Mouse (Mus musculus): Measurements from ENCODE around the gene Scube3. TPM values are rescaled to one million over a fixed set of nuclear protein-coding genes. Genes with fewer than 3 reads are reported as not detected.

The Scube3 gene
- polyA plus RNA-seq (2016; fragmentation: Nextera tagmentation; extraction: Ambion mirVana) = 8.7 and 12.0 TPM in 2 replicates

DNA sequence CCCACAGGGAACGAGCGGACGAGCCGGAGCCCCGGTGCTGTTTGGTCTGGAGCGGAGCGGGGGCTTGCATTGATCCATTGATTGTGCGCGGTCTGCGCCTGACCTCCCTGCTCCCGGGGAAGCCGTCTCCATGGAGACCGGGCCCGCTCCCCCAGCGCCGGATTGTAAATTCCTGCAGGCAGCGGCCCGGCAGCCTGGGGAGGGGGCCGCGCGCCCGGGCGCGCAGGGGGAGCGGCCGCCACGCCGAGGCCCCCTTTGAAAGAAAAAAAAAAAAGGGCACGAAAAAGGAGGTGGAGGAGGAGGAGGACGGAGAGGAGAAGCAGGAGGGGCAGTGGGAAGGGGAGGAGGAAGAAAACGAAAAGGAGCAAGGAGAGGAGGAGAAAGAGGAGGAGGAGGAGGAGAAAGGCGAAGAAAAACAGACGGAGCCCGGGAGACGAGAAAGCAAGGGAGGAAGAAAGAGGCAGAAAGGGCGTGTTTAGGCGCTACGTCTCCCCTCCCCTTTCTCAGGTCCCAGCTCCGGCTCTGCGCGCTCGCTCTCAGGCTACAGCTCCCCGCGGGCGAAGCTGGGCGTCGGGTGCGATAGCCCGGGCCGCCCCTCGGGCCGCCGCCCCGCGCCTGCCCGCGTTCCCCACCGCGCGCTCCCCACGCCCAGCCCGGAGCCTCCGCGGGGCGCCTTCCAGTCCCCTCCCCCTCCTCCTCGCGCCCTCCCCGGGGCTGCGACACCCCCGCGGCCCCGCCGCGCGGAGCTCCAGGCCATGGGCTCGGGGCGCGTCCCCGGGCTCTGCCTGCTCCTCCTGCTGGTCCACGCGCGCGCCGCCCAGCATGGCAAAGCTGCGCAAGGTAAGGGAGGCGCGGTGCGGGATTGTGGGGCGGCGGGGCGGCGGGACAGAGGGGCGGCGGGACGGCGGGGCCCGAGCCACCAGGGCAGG, at the start of gene Scube3:
TSS of gene Scube3 (plus strand) at position 371 of the 929 bp plus-strand sequence.
- Histone ChIP-seq H3K4me1 (replicated peaks) (peaks cover 70% of the 10 kb centered on the region), H3K36me3 (no peaks in the 10 kb centered on the region), H3K27ac (peak within 1 kb of the TSS; percentile 96), H3K4me2 (peak within 1 kb of the TSS; percentile 89), H3K4me3 (replicated peaks) (peak within 1 kb of the TSS; percentile 83), H3K27me3 (peaks cover 35% of the 10 kb centered on the region; the same call in 1 of the 2 replicates), H3K9me3 (no peaks in the 10 kb centered on the region), H3K9ac (replicated peaks) (peak within 1 kb of the TSS; percentile 91)
- under 1% methylated on average over 81 of the region's 97 CpGs for WGBS
- ATAC-seq (ENCODE audit: insufficient number of reproducible peaks, insufficient read depth, low FRiP score, low TSS enrichment, low read depth) = 0 out of 2 replicates have a peak, but pooled peaks have one; percentile 22

DNA sequence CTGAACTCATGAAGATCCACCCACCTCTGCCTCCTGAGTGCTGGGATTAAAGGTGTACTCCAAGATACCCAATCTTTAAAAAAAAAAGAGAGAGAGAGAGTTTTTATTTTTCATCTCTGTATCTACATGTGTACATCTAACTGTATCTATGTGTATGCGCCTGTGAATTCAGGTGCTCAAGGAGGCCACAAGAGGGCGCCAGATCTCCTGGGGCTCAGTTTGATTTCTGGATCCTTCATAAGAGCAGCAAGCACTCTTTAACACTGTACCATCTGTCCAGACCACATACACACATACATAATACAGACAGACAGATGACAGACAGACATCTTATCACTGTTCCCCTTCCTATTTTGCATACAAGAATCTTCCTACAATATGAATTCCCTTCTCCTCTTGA, 49.6 kb upstream of the Scube3 start:
- no peak overlapping the region for H3K27ac ChIP-seq
- H3K9me3 ChIP-seq = peaks cover 10% of the 10 kb centered on the region; the same call in 1 of the 2 replicates
- no peaks in the 10 kb centered on the region for H3K36me3 ChIP-seq
- H3K4me2 ChIP-seq = no peak overlapping the region
- H3K4me3 ChIP-seq (replicated peaks) = no peak overlapping the region
- no peaks in the 10 kb centered on the region for H3K27me3 ChIP-seq
- no peak overlapping the region for H3K9ac ChIP-seq (replicated peaks)
- 94% methylated on average over 2 of the region's 2 CpGs for WGBS
- no peak for ATAC-seq (ENCODE audit: insufficient number of reproducible peaks, insufficient read depth, low FRiP score, low TSS enrichment, low read depth)
- peaks cover 14% of the 10 kb centered on the region for H3K4me1 ChIP-seq (replicated peaks)

DNA sequence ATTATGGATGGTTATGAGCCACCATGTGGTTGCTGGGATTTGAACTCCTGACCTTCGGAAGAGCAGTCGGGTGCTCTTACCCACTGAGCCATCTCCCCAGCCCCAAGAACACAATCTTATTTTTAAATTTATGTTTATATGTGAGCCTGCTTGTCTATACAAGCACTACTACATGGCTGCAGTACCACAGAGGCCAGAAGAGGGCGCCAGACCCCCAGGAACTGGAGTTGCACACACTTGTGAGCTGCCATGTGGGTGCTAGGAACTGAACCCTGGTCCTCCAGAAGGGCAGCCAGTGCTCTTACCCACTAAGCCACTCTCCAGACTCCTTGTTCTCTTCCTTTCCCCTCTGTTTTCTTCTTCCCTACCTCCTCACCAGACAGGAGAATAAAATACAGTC, 48.1 kb upstream of the Scube3 start:
- WGBS = 87% methylated on average over 3 of the region's 3 CpGs
- Histone ChIP-seq H3K9me3 (peaks cover 10% of the 10 kb centered on the region; the same call in 1 of the 2 replicates), H3K4me3 (replicated peaks) (no peak overlapping the region), H3K27me3 (0 out of 2 replicates have a peak, but pooled peaks cover 3% of the 10 kb centered on the region), H3K9ac (replicated peaks) (no peak overlapping the region), H3K36me3 (no peaks in the 10 kb centered on the region), H3K4me1 (replicated peaks) (peaks cover 22% of the 10 kb centered on the region), H3K27ac (no peak overlapping the region), H3K4me2 (no peak overlapping the region)
- ATAC-seq (ENCODE audit: insufficient number of reproducible peaks, insufficient read depth, low FRiP score, low TSS enrichment, low read depth) = no peak

DNA sequence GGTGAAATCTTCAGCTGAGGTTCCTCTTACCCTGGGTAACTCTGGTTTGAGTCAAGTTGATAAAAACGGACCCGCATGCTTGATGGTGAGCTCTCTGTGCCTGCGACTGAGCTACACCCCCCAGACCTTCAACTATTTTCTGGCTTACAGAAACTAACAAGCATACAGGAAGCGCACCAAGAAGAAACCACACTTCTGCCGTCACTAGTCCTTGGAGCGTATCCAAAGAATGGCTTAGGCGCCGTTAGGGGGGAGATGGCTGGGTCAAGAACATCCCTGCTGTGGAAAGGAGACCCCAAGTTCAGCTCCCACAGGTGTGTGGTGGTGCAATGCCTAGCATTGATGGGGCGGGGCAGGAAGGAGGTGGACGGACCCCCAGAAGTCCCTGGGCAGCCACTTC, 45.5 kb upstream of the Scube3 start:
- no peak overlapping the region for H3K4me3 ChIP-seq (replicated peaks)
- peaks cover 16% of the 10 kb centered on the region; the same call in 1 of the 2 replicates for H3K9me3 ChIP-seq
- H3K4me2 ChIP-seq = no peak overlapping the region
- no peak overlapping the region for H3K9ac ChIP-seq (replicated peaks)
- H3K27me3 ChIP-seq = 0 out of 2 replicates have a peak, but pooled peaks cover 3% of the 10 kb centered on the region
- 84% methylated on average over 10 of the region's 10 CpGs for WGBS
- H3K36me3 ChIP-seq = no peaks in the 10 kb centered on the region
- peaks cover 34% of the 10 kb centered on the region for H3K4me1 ChIP-seq (replicated peaks)
- no peak for ATAC-seq (ENCODE audit: insufficient number of reproducible peaks, insufficient read depth, low FRiP score, low TSS enrichment, low read depth)
- H3K27ac ChIP-seq = no peak overlapping the region

DNA sequence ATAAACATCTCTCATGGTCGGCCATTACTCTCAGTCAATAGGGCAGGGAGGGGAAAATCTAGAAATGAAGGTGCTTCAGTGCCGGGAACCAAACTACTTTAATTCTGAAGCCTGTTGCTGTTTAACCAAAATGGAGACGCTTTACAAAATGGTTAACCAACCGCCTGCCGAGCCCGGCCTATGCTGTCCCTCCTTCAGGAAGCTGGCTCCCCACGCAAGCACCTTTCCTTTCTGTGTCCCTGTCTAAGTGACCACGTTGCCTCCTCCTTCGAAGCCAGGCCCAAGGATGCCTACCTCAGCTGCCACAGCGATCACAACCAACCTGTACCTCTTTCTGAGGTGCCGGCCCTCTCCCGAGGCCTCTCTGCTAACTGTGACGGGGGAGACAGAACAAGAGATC, 44.6 kb upstream of the Scube3 start:
- H3K4me3 ChIP-seq (replicated peaks) = no peak overlapping the region
- no peaks in the 10 kb centered on the region for H3K36me3 ChIP-seq
- peaks cover 43% of the 10 kb centered on the region for H3K4me1 ChIP-seq (replicated peaks)
- H3K4me2 ChIP-seq = no peak overlapping the region
- no peak overlapping the region for H3K27ac ChIP-seq
- no peak for ATAC-seq (ENCODE audit: insufficient number of reproducible peaks, insufficient read depth, low FRiP score, low TSS enrichment, low read depth)
- peaks cover 10% of the 10 kb centered on the region; the same call in 1 of the 2 replicates for H3K9me3 ChIP-seq
- no peak overlapping the region for H3K9ac ChIP-seq (replicated peaks)
- 0 out of 2 replicates have a peak, but pooled peaks cover 3% of the 10 kb centered on the region for H3K27me3 ChIP-seq
- 85% methylated on average over 13 of the region's 13 CpGs for WGBS

DNA sequence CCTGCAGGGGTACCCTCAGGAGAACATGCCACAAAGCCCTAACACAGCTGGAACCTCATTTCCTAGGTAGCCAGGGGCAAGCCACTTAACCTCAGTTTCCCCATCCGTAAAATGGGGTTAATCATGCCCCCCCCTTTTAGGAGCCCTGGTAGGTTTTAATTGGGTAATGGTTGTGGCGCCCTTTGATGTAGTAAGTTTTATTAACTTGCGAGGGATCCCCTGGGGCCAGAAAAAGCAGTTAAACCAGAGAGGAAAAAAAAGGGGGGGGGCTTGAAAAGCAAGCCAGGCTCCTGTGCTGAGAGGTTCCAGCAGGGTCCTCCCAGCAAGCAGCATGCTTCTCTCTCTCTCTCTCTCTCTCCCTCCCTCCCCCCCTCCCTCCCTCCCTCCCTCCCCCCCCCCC, 42.9 kb upstream of the Scube3 start:
- H3K4me2 ChIP-seq = peak overlapping the region; percentile 19; the same call in 1 of the 2 replicates
- 0 out of 2 replicates have a peak, but pooled peaks cover 3% of the 10 kb centered on the region for H3K27me3 ChIP-seq
- H3K4me3 ChIP-seq (replicated peaks) = no peak overlapping the region
- H3K9me3 ChIP-seq = peaks cover 5% of the 10 kb centered on the region; the same call in 1 of the 2 replicates
- no peaks in the 10 kb centered on the region for H3K36me3 ChIP-seq
- no peak for ATAC-seq (ENCODE audit: insufficient number of reproducible peaks, insufficient read depth, low FRiP score, low TSS enrichment, low read depth)
- H3K27ac ChIP-seq = 0 out of 2 replicates have a peak overlapping the region, but pooled peaks have one; percentile 17
- H3K4me1 ChIP-seq (replicated peaks) = peaks cover 46% of the 10 kb centered on the region
- WGBS = 11% methylated on average over 3 of the region's 3 CpGs
- no peak overlapping the region for H3K9ac ChIP-seq (replicated peaks)

DNA sequence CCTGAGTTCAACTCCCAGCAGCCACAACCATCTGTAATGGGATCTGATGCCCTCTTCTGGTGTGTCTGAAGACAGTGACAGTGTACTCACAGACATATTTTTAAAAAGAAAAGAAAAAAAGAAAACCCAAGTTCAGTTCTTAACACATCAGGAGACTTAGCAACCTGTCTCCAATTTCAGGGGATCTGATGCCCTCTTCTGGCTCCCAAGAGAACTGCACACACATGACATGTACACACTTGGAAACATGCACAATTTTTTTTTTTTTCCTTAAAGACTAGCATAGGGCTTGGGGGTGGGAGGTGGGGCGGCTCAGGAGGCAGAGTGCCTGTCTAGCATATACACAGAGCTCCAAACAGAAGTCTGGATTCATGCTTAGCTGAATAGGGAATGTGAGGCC, 41.3 kb upstream of the Scube3 start:
- Histone ChIP-seq H3K27me3 (0 out of 2 replicates have a peak, but pooled peaks cover 3% of the 10 kb centered on the region), H3K4me2 (no peak overlapping the region), H3K4me3 (replicated peaks) (no peak overlapping the region), H3K9me3 (peaks cover 5% of the 10 kb centered on the region; the same call in 1 of the 2 replicates), H3K9ac (replicated peaks) (no peak overlapping the region), H3K36me3 (no peaks in the 10 kb centered on the region), H3K4me1 (replicated peaks) (peaks cover 46% of the 10 kb centered on the region), H3K27ac (no peak overlapping the region)
- 77% methylated on average over 1 of the region's 1 CpGs for WGBS
- ATAC-seq (ENCODE audit: insufficient number of reproducible peaks, insufficient read depth, low FRiP score, low TSS enrichment, low read depth) = no peak

DNA sequence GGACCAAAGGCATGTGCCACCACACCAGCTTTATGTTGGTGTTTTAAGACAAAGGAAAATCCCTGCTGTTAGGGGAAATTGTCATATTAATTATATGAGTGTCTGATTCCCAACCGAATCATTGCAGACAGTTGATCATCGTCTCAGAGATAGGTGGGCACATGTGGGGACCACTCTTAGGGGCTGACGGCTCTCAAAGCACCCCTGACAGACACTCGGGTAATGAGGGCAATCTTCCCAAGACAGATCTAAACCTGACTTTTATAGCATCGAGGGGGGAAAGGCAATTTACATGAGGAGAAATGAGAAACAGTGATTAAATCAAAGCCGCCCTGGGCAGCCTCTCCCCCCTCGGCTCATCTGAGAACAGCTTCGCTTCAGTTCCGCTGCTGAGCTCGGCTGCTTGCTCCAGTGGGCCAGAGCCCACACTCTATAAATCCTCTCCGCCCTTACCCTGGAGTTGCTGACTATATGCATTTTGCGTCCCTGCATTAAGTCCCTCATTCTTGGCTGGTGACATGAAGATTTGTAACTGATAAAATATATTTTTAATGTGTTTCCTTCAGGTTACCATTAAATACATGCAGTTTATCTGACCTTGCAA, 40.6 kb upstream of the Scube3 start:
- 15% methylated on average over 12 of the region's 12 CpGs for WGBS
- peaks cover 45% of the 10 kb centered on the region for H3K4me1 ChIP-seq (replicated peaks)

DNA sequence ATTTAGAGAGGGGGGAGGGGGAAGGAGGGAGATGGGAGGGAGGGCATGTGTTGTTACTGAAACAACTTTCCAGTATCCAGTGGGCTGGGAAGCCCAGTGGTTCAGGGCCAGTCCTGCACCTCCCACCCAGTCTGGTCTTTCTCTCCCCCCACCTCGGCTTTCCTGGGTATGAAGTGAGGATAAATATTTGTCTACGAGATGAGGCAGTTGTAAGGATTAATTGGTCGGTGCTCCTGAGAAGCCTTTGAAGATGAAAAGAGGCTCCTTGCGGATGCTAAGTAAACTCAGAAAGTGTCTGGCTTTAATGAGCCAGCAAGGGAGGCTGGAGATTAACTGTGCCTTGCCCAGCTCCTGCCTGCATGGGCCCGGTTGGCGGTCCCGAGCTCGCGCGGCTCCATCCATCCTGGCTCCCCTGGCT, 40.0 kb upstream of the Scube3 start:
- Histone ChIP-seq H3K27me3 (0 out of 2 replicates have a peak, but pooled peaks cover 7% of the 10 kb centered on the region), H3K36me3 (no peaks in the 10 kb centered on the region), H3K9me3 (peaks cover 5% of the 10 kb centered on the region; the same call in 1 of the 2 replicates), H3K4me1 (replicated peaks) (peaks cover 39% of the 10 kb centered on the region), H3K9ac (replicated peaks) (no peak overlapping the region), H3K4me3 (replicated peaks) (no peak overlapping the region), H3K4me2 (0 out of 2 replicates have a peak overlapping the region, but pooled peaks have one; percentile 6), H3K27ac (peak overlapping the region; percentile 50; the same call in 1 of the 2 replicates)
- no peak for ATAC-seq (ENCODE audit: insufficient number of reproducible peaks, insufficient read depth, low FRiP score, low TSS enrichment, low read depth)
- WGBS = 11% methylated on average over 10 of the region's 10 CpGs

More for the DNA sequence above, 40.6 kb upstream of the Scube3 start:
- H3K9me3 ChIP-seq = peaks cover 5% of the 10 kb centered on the region; the same call in 1 of the 2 replicates
- peak overlapping the region; percentile 50; the same call in 1 of the 2 replicates for H3K27ac ChIP-seq
- 0 out of 2 replicates have a peak, but pooled peaks cover 3% of the 10 kb centered on the region for H3K27me3 ChIP-seq
- no peak for ATAC-seq (ENCODE audit: insufficient number of reproducible peaks, insufficient read depth, low FRiP score, low TSS enrichment, low read depth)
- no peak overlapping the region for H3K9ac ChIP-seq (replicated peaks)
- no peaks in the 10 kb centered on the region for H3K36me3 ChIP-seq
- H3K4me2 ChIP-seq = peak overlapping the region; percentile 6; the same call in 1 of the 2 replicates
- no peak overlapping the region for H3K4me3 ChIP-seq (replicated peaks)

DNA sequence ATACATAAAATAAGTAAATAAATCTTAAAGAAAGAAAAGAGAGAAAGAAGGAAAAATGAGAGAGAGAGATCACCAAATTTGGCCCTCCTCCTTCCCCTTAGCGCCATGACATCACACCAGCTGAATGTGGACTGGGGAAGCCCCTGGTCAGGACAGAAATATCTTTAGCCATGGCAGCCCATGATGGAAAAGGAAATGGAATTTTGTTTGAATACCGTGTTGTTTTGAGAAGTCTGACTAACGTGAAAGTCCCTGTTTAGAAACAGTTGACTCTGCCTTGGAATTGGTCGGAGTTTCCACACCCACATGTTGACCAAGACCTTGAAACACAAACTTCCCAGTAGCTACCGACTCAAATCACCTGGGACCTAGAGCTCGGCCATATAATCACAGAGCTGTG, 37.5 kb upstream of the Scube3 start:
- Histone ChIP-seq H3K4me1 (replicated peaks) (peaks cover 26% of the 10 kb centered on the region), H3K36me3 (no peaks in the 10 kb centered on the region), H3K27me3 (peaks cover 7% of the 10 kb centered on the region; the same call in 1 of the 2 replicates), H3K4me2 (no peak overlapping the region), H3K27ac (no peak overlapping the region), H3K9ac (replicated peaks) (no peak overlapping the region), H3K9me3 (peaks cover 5% of the 10 kb centered on the region; the same call in 1 of the 2 replicates), H3K4me3 (replicated peaks) (no peak overlapping the region)
- ATAC-seq (ENCODE audit: insufficient number of reproducible peaks, insufficient read depth, low FRiP score, low TSS enrichment, low read depth) = no peak
- WGBS = 80% methylated on average over 6 of the region's 6 CpGs

Measured in limb, embryonic 12.5 days (tissue).